Mouse (Mus musculus): Measurements from ENCODE around the gene Ankrd50. TPM values are rescaled to one million over a fixed set of nuclear protein-coding genes. Genes with fewer than 3 reads are reported as not detected.

The Ankrd50 gene
- polyA plus RNA-seq, 1 experiment from 2014 or later = 32.3 TPM

DNA sequence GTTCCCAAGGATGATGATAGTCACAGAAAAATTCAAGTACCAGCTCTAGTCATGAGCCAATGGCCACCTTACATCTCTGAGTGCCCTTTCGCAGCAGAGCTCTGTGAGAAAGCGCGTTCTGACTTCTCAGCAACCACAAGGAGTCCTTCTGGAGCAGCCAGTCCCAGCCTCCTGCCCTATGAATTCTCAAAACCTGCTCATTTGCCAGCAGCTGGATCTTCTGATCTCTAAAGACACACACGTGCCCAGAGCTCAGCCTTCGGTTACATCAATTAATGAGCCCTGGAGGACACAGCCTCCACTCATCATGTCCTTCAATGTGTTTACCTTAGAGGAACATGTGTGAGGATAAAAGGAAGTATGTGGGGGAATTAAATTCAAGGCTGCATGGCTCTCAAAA, 53.2 kb downstream of the Ankrd50 start:
- Histone ChIP-seq H3K27me3 (no peaks in the 10 kb centered on the region), H3K4me3 (replicated peaks) (no peak overlapping the region), H3K4me2 (replicated peaks) (no peak overlapping the region), H3K9me3 (no peaks in the 10 kb centered on the region), H3K27ac (no peak overlapping the region), H3K4me1 (replicated peaks) (peaks cover 15% of the 10 kb centered on the region), H3K9ac (replicated peaks) (no peak overlapping the region), H3K36me3 (no peaks in the 10 kb centered on the region)
- peak; percentile 53 for ATAC-seq
- WGBS = 63% methylated on average over 5 of the region's 5 CpGs

DNA sequence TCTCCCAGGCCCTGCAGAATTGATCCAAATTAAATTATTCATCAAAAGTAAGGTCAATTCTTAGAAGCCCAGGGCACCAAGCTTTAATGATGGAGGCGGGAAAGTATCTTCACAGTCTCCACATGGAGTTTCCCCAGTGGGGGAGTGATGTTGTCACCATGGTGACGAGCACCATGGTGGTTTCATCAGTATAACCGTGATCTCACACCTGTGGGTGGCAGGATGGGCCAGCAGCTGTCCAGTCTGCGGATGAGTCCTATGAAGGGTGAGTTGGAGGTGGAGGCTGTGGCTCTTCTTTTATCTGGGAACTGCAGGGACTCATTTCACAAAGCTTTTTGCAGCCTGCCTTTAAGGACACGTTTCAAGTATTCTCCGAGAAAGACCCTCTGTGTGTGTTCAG, 53.6 kb downstream of the Ankrd50 start:
- Histone ChIP-seq H3K4me3 (replicated peaks) (no peak overlapping the region), H3K27ac (no peak overlapping the region), H3K4me2 (replicated peaks) (no peak overlapping the region), H3K27me3 (no peaks in the 10 kb centered on the region), H3K36me3 (no peaks in the 10 kb centered on the region), H3K4me1 (replicated peaks) (peaks cover 15% of the 10 kb centered on the region), H3K9me3 (no peaks in the 10 kb centered on the region), H3K9ac (replicated peaks) (no peak overlapping the region)
- 58% methylated on average over 6 of the region's 6 CpGs for WGBS
- ATAC-seq = peak; percentile 59; the same call in 1 of the 2 replicates

DNA sequence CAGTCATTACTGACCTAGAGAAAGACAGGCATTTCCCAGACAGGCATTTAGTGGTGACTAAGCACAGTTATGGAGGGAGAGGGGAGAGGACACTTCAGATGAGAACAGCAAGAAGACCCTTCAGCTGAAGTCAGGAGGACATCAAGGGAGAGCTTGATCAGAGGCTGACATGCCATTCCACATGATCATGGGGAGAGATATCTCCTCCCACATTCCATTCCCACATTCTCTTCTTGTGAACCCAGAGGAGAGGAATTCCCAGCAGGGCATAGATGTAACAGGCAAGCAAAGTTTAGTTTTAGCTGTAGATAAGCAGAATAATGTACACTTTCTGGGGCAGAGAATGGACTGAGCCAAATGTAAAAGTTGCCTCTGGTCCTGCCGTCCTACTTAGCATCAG, 57.4 kb downstream of the Ankrd50 start:
- Histone ChIP-seq H3K4me3 (replicated peaks) (no peak overlapping the region), H3K9ac (replicated peaks) (no peak overlapping the region), H3K9me3 (no peaks in the 10 kb centered on the region), H3K27ac (no peak overlapping the region), H3K36me3 (no peaks in the 10 kb centered on the region), H3K27me3 (no peaks in the 10 kb centered on the region), H3K4me1 (replicated peaks) (0 out of 2 replicates have a peak, but pooled peaks cover 4% of the 10 kb centered on the region), H3K4me2 (replicated peaks) (no peak overlapping the region)
- ATAC-seq = no peak
- WGBS = 91% methylated on average over 1 of the region's 1 CpGs

DNA sequence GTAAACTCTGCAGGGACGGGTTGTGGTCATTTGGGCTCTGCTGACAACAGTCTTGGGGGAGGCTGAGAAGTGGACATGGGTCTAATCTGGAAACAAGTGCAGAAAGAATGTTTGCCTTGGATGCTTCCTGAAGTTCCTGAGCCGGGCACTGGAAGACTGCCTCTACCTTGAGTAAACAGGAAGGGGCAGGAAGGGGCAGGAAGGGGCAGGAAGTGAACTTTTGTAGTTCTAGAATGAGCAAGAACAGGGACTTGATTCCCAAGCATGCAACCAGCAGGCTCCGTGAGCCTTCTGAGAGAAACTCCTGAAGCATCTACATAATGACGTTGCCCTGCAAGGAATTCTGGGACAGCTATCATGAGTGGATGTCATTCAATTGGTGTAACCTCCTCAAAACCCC, 60.7 kb downstream of the Ankrd50 start:
- no peak for ATAC-seq
- Histone ChIP-seq H3K36me3 (no peaks in the 10 kb centered on the region), H3K27ac (no peak overlapping the region), H3K9ac (replicated peaks) (no peak overlapping the region), H3K4me3 (replicated peaks) (no peak overlapping the region), H3K27me3 (no peaks in the 10 kb centered on the region), H3K9me3 (no peaks in the 10 kb centered on the region), H3K4me2 (replicated peaks) (no peak overlapping the region), H3K4me1 (replicated peaks) (no peaks in the 10 kb centered on the region)
- 85% methylated on average over 4 of the region's 4 CpGs for WGBS

DNA sequence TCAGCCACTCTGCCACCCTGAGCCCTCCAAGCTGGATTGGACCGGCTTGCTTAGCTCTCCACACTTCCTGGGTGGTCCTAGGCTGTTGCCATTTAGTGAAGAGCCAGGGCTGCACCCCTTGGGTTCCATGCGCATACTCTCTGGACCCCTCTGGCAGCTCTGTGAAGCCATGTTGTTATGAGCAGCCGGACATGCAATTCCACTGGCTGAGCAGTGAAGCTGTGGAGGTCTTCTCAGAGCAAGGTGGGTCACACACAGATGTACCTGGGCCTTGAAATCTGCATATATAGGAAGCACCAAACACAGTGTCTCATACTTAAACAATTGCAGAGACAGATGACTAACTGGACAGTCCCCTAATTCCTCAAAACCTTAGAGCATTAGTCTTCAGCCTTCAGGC, 64.7 kb downstream of the Ankrd50 start:
- no peaks in the 10 kb centered on the region for H3K27me3 ChIP-seq
- H3K36me3 ChIP-seq = no peaks in the 10 kb centered on the region
- H3K27ac ChIP-seq = no peak overlapping the region
- H3K4me1 ChIP-seq (replicated peaks) = no peaks in the 10 kb centered on the region
- H3K9ac ChIP-seq (replicated peaks) = no peak overlapping the region
- no peaks in the 10 kb centered on the region for H3K9me3 ChIP-seq
- WGBS = 86% methylated on average over 3 of the region's 3 CpGs
- H3K4me2 ChIP-seq (replicated peaks) = no peak overlapping the region
- ATAC-seq = no peak
- no peak overlapping the region for H3K4me3 ChIP-seq (replicated peaks)

DNA sequence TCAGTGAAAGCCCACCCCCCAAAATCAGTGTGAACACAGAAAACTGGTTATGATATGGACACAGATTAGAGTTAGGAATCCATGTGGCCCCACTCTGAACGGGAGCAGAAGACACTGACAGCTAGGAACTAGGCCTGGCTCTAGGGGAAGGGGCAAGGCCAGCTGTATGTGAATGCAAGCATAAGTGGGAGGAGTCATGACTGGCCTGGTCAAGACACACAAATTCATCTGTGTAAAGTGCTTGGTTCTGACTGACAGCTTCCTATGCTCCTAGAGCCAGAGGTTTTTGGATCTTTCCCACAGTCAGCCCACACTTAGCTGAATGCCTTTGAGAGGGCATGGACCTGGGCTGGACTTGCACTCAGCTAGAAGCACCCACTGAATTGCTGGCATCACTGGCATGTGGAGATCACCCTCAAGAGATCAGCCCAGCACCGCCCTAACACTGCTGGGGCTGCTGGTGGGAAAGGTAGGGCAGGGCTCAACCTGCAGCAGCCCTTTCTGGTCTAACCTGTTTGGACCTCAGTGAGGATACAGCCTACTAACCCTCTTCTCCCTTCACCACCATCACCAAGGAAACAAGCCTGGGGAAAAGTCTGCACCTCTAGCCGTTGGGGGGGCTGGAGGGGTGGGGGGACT, 69.2 kb downstream of the Ankrd50 start:
- no peaks in the 10 kb centered on the region for H3K27me3 ChIP-seq
- no peak overlapping the region for H3K4me2 ChIP-seq (replicated peaks)
- H3K9me3 ChIP-seq = no peaks in the 10 kb centered on the region
- H3K36me3 ChIP-seq = no peaks in the 10 kb centered on the region
- H3K27ac ChIP-seq = no peak overlapping the region
- no peak overlapping the region for H3K4me3 ChIP-seq (replicated peaks)
- H3K4me1 ChIP-seq (replicated peaks) = no peaks in the 10 kb centered on the region
- H3K9ac ChIP-seq (replicated peaks) = no peak overlapping the region
- 74% methylated on average over 2 of the region's 3 CpGs for WGBS
- ATAC-seq = no peak

Data from midbrain, embryonic 13.5 days (tissue).